Mouse (Mus musculus) retina, adult 2 months (tissue): ENCODE measurements at regions not wholly inside any gene's neighbourhood (a gene's known extent, or its start where the extent isn't known, plus 50 kb on each side); places are given as distances from the start of the nearest gene placed in this dataset.

ENCODE experiments used
- DNase-seq: peaks from one replicate; pipeline ENCODE4 v3.0.0-alpha.2; 2012; ENCODE audit warnings: low read depth, low spot score

DNA sequence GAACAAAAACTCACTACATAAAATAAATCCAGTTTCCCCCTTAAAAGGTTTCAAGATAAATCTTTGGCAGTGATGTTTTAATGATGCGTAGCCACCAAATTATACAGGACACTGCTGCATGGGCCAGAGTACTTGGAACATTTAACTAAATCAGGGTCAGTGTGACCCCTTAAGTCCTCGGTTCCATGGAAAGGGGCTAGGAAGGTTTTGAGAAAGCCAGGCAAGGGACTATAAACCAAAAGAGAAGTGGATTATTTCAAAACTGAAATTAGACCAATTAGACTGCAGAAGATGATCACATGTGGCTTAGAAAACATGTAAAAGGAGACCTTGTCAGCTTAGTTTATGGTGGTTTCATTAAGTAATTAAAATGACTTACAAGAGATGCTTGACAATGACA lies 276.6 kb upstream of the N6amt1 start:
- no peak for DNase-seq

DNA sequence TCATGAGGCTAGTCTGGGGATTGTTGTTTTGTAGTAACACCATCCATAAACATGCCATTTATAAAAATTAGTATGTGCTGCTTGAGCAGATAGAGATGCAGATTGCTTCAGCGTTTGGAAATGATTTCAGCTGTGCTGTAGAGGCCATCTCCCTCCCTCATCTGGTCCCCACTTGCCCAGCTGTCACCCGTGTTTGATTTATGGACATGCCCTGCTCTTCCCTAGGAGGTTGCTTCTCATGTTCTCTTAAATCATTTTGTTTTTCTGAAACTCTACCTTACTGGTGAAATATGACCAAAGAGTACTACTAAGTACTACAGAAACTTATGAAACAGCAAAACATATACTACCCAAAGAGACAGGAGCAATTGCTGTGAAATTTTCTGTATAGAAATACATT lies 284.7 kb upstream of the N6amt1 start:
- DNase-seq, result no peak

DNA sequence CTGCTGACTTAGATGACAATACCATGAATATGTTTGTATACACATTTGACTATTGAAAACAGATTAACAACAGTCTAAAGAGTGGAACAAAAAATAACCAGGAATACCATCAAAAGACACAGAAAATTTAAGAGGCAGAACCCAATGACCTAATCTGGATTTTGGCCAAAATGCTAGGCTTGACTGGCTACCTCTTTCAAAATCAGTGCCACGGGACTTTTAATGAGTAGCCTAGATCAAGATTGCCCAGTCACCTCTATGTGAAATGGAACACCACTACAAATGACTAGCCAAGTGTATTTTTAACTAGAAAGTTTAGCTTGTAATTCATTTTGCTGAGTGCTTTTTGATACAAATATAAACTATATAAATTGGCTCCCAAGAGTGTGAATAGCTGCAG lies 286.0 kb upstream of the N6amt1 start:
- no peak for DNase-seq

- no peak for DNase-seq
Measured at GRCm38 (mm10) chr16:87067523-87067922, 286.5 kb upstream of the N6amt1 start.

- no peak for DNase-seq
Measured at GRCm38 (mm10) chr16:87060473-87060872, 293.5 kb upstream of the N6amt1 start.

DNA sequence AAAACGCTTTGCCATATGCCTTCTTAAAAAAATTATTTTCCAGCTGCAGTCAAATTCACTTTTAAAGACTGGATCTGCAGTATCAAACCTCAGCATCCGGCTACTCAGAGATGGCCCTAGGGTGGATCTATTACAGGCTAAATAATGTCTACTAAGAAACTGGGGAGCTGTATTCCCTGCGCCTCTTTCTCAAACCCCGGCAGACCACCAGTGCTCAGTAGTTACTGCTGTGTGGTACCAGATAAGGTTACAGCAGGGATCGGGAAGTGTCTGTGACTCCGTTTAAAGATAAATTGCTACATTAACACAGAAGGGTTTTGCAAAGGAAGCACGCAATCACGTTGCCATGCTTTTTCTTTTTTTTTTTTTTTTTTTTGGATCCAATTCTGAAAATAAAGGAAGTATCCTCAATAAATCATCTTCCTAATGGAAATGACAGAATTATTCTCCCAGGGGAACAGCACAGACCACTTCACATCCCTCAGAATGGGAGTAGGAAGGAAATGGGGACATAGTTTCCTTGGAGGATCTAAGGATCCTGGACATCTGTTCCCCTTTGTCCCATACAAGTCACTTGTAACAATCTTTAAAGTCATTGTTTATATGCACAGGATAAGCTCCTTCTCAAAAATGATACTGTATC lies 304.1 kb upstream of the N6amt1 start:
- DNase-seq, result no peak

- no peak for DNase-seq
Measured at GRCm38 (mm10) chr16:87044773-87045561, 309.0 kb upstream of the N6amt1 start.

DNA sequence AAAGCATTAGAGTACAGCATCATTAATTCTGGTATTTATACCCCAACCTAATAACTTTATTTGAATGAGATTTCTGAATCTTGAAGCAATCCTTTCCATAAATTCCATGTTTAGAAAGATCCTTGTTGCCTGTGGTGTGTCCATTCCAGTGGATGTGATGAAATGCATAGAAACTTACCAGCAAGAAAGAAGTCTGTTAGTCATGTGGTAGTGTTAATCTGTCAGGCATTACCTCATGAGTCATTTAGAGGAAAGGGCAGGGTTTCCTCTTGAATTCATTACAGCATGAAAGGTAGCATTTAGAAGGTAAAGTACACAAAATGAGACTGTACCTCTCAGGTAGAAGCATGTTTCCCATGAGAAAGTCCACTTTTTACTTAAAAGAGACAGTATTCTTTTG lies 310.3 kb upstream of the N6amt1 start:
- no peak for DNase-seq

DNA sequence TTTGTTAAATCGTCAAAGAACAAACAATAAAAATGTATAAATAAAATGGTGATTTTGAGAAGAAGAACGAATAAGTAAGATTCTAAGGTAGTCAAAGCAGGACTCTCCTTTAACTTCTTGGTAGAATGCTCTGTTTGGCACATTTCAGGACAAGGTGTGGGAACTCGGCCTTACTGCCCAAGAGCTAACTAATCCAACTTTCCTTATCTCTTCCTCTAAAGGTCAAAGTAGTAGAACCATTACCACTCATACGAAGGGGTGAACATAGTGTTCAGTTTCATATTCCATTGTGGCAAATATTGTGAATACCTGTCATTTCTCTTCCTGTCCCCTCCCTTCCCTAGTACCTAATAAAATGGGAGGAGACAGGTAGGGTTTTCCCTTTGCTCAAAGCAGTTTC lies 313.6 kb upstream of the N6amt1 start:
- no peak for DNase-seq

GRCm38 (mm10) chr16:87039861-87040260 lies 314.1 kb upstream of the N6amt1 start:
- no peak for DNase-seq

DNA sequence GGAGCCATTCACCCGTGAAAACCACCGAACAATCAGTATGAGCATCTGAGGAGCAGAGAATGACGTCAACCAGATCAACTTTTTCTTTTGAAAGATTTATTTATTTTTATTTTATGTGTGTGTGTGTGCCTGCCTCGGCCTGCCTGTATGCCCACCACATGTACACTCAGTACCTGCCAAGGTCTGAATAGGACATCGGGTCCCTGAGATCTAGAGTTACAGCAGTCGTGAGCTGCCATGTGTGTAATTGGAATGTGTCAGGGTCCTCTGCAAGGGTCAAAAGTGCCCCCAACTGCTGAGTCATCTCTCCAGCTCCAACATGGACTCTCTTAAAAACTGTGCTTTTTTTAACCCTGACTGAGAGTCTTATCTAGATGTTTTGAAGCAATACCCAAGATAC lies 316.9 kb upstream of the N6amt1 start:
- DNase-seq, result no peak

DNA sequence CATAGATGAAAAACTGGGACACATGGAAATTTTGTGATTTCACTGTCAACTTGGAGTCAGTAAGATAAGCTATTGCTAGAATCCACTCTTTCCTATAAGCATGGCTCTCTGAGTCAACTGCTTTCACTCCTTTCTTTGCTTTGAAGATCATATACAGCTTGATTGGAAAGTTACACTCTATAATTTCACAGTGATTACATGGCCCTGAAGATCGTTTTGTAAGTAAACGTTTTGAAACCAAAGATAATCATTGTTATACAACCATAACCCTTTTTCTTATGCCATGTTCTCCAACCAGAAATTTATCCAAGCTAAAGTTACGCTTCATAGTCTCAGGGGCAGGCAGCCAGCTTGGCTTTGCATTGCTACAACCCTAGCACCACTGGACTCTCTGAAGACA lies 322.1 kb upstream of the N6amt1 start:
- no peak for DNase-seq

DNA sequence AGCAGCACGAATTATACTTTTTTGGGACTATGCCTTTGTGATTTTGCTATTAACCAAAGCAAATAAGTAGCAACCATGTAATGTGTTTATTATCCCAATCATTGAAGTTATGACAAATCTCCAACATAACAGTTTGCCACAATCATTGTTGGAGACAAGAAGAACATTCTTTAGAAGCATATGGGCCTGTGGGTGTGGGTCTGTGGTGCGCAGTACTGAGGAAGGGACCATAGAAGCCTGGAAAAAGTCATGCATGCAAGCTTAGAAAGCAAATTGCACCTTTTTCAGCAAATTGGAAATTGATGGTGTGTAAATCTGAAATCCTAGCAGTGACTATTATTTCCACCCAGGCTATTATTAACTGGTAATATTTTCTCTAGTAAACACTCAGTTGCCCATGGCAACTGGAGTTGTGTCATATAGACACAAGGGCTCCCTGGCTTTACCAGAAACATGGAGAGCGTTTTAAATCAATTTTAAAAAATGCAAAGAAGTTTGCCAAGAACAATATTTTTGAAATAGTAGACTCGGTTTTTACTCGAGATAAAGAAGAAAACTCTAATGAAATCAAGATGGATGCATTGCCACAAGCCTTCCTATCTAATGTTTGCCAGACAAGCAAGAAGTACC lies 325.4 kb upstream of the N6amt1 start:
- no peak for DNase-seq

GRCm38 (mm10) chr16:87027621-87028020 lies 326.4 kb upstream of the N6amt1 start:
- DNase-seq, result no peak

DNA sequence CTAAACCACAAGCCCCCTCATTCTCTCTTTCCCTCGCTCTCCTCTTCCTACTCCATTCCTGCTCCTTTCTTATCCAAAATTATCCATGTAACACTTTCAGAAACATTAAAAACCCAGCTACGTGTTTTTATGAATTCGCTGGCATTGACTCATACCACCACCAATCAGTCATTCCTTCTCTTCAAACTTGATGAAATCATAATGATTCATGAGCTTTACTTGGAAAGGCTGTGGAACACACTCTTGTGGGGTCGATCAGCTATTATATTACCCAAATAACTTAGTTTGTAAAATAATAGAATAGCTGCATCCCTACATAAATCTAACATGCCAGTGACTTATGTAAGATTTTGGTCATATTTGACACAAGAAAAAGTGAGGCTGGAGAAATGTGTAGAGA lies 331.9 kb upstream of the N6amt1 start:
- no peak for DNase-seq

- DNase-seq, result no peak
Measured at GRCm38 (mm10) chr16:87017107-87017670, 336.8 kb upstream of the N6amt1 start.

DNA sequence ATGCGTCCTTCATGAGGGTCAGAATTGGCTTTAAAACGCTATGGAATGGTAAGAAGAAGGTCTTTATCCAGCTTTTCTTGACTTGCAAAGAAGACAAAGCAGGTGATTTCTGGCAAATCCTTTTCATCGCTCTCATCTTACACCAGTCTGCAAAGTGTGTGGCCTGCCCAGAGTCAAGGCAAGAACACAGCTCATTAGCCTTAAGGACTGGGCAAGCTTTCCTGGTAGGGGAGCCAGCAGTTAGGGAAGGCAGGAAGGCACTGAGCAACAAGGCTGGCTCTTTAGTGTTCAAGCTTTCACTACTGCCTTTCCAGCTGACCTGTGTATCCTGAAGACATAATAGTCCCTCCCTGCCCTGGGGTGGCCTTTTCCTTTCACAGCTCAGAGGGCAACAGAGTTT lies 352.4 kb upstream of the N6amt1 start:
- no peak for DNase-seq

DNA sequence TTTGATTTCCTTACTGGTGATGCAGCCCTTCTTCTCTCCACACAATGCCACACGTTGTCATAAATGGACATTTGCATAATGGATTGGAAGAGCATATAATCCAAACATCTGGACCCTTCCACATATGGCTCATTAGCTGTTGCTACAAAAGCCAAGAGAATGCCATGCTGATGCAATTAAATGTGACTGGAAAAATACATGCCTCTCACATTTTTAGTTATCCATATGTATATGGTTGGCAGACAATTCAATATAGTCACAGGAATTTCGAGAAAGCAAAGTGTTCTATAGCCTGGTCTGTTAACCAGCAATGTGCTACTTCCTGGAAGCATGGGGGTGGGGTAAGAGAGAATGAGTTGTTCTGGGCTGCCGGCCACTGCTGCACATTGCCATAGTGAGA lies 352.9 kb upstream of the N6amt1 start:
- DNase-seq, result no peak

GRCm38 (mm10) chr16:86971691-86972090 lies 382.3 kb upstream of the N6amt1 start:
- no peak for DNase-seq

GRCm38 (mm10) chr16:86949681-86950080 lies 404.3 kb upstream of the N6amt1 start:
- no peak for DNase-seq

DNA sequence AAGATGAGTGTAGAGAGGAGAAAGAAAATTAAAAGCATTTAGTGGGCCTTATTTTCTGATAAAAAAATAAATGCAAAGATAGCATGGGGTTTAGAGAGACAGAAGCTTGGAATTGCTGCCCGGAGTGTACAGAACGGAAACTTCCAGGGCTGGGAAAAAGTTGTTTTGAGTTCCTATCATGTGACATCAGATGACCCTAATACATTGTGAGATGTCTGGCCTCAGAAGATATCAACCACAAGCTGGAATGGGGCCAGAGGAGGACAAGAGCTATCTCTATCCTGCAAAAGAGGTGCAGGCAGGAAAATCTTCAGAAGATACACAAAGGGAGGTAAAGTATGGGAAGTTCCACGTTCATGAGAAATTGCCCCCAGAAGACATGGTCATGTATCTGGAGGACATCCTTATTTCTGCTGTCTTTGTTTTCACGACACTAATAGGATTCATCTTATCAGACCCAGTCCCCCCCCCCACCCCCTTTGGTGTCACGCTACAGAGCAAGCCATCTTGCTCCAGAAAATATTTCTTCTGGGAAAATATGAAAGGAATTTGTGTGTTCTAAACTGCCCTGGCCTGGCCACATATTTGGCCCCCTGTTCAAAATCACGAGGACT lies 408.3 kb upstream of the N6amt1 start:
- DNase-seq, result no peak

GRCm38 (mm10) chr16:86945058-86945457 lies 408.9 kb upstream of the N6amt1 start:
- DNase-seq, result no peak
